Mouse (Mus musculus) left cerebral cortex, adult 11 months (tissue): ENCODE data around the gene Ctse.

ENCODE experiments used
- DNase-seq: peaks from one replicate; pipeline ENCODE4 v3.0.0; 2022; ENCODE audit warnings: low spot score

The Ctse gene

DNA sequence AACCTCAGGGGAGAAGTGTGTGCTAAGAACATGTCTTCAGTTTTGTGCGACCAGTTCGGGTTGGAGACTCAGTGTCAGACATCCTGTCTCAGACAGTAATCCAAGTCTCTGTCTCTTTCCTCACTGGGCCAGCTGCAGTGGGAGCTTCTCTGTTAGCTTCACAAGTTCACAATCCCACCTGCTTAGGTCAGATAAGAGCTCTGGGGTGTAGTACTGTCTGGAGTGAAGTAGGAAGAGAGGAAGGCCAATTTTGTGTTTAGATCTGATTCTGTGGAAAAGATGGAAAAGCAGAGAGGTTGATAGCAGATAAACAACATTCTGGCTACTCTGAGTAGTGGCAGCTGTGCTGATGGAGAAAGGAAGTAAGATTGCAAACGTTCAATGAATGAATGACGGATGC is 61.5 kb downstream of the Ctse start:
- no peak for DNase-seq

DNA sequence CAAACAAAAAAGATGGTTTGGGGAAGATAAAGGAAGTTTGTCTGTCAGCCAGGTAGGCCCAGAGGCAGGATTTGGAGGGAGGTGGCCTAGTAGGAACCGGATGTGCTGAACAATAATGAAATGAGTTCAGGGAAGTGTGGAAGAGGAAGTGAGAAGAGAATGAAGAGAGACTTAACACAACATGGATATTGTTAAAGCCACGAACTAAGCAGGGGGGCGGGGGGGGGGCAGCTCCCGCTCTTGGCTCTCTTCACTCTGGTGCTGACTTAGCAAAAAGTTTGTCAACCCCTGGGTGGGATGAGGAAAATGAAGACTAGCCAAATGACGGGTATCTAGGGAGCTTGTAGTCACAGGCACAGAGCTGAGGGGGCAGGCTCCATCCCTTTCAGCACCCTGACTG is 62.3 kb downstream of the Ctse start:
- DNase-seq = no peak

DNA sequence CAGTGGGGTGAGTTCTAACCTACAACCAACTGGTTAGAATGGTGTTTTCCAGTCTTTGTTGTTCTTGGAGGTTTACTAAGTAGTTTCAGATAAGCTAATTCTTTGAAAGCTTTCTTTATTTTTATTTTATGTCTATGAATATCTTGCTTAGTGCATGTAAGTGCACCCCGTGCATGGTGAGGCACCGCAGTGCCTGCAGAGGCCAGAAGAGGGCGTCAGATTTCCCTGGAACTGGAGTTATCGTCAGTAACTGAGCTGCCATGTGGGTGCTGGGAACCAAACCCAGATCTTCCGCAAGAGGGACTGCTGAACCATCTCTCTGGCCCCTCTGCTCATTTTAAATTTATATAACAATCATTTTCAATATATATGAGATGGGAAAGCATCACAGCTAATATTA is 63.3 kb downstream of the Ctse start:
- DNase-seq = no peak

DNA sequence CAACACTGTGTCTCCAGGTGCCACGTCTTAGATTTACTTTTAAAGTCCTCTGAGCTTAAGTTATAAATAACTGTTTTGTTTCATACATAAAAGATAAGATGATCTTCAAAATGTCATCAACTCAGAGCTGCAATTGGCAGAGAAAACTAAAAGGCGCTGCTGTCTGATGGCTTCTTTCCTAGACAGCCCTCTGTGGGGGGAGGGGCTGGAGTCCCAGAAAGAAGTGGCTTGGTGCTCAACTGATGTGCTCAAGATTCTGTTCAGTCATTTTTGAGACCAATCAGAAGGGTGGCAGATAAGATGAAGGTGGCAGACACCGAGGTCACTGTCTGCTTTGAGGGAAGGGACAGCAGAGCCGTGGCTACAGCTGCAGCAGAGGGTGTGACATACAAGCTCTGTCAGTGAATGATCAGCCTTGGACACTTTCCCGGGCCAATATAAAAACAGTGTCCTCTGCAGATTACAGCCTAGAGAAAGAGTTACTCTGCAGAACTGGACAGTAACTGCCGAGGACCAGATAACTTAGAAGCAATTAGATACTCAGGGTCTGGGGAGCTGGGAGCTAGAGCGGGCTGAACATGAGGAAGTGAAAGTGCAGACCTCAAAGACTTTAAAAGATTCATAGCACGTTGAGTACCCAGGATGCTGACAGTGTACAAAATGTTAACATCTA is 64.1 kb downstream of the Ctse start:
- no peak for DNase-seq

DNA sequence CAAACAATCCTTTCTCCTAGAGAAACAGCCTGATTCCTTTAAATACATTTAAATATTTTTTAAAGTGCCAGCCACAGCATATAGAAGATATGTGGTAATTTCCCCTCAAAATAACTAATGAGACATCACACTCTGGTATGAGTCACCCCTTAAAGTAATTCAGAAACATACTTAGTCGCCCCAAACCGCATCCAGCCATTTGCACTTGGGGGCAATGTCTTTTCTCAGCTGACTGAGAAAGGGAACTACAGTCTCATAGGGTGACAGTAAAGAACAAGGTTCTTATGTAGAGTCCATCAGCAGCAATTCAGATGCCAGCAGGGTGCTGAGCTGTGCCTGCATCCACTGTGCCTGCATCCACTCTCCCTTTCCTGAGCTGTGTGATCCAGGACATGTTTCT is 65.4 kb downstream of the Ctse start:
- no peak for DNase-seq

DNA sequence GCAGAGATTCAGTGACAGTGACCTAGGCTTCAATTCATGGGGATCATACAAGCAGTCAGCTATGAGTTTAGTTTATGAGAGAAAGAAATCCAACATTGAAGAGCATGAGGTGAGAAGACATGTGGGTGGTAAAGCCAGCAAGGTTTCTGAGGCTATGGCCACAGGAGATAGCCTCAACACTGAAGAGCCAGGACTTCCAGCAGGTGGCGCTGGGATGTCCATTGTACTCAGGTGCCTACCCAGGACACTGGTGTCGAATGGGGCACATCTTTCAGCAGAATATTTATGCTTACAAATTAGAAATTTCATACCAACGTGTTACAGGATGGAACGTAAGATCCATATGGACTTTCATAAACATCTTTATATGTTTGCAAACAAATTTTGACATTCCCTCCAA is 70.2 kb downstream of the Ctse start:
- DNase-seq = no peak

DNA sequence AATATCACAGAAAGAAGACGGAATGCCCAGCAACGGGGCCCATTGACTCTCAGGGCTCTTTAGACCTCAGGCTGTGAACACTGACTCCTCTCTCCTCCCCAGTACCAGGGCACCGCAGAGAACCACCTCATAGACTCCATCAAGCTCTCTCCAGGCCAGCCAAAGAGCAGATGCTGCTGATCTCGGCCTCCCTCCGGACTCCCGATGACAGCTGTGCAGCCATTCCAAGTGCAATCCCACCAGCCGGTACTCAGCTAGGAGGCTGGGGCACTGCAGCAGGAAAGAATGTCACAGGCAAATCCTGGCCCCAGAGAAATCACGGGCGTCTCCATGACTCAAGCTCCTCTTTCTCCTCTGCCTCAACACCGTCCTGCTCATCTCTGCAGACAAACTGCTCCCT is 73.4 kb downstream of the Ctse start:
- DNase-seq = no peak

DNA sequence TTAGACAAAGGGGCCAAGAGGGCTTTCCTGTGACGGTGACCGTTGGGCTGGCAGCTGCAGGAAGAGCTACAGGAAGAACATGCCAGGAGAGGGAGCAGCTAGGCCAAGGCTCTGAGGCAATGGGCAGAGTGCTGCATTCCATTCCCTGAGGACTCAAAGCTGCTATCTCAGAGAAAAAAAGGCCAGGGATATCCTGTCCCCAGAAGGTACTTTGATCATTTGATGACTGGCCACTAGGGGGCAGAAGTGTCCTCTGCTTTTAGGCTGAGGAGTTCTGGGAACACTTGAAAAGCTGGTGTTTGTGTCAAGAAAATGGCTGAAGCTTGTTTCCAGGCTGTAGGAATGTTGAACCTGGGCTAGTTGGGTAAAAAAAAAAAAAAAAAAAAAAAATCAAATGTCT is 74.3 kb downstream of the Ctse start:
- peak; percentile 54 for DNase-seq

DNA sequence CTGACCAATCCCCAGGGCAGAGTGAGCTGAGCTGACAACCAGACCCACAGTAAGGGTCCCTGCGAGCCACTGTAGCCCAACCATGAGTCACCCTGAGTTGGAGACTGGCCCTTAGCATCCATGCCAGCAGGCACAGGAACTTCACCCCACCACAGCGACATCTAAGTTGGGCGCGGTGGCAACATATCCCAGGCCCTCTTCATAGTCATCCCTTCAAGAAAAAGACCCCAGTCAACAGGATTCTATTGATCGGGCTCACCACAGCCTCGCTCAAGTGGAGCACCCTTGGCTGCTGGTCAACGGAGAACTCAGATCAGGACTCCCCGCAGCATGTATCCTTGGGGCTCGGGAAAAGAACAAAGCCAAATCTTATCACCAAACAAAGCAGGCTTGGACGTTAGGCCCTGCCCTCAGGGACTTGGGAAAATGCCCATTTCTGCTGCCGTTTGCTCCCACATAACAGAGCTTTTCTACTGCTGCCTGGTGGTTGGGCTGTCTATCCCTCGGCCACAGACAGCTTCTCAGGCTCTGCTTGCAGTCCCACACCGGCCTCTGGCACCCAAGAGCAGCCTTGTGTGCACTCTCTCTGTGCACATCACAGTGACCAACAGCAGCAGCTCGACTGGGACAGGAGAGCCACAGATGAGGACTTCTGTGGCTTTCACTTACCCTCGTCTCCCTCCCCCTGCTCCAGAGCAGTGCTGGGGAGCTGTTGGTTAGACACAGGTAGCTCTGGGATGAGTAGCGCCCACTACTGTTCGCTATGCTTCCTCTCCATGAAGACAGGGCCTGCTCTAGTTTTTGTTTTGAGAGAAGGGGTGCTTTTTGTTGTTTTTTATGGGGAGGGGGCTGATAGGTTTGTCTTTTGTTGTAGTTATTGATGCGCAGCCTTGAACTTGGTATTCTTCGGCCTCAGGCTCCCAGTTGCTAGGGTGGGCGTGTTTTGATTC is 76.6 kb downstream of the Ctse start:
- DNase-seq = no peak

DNA sequence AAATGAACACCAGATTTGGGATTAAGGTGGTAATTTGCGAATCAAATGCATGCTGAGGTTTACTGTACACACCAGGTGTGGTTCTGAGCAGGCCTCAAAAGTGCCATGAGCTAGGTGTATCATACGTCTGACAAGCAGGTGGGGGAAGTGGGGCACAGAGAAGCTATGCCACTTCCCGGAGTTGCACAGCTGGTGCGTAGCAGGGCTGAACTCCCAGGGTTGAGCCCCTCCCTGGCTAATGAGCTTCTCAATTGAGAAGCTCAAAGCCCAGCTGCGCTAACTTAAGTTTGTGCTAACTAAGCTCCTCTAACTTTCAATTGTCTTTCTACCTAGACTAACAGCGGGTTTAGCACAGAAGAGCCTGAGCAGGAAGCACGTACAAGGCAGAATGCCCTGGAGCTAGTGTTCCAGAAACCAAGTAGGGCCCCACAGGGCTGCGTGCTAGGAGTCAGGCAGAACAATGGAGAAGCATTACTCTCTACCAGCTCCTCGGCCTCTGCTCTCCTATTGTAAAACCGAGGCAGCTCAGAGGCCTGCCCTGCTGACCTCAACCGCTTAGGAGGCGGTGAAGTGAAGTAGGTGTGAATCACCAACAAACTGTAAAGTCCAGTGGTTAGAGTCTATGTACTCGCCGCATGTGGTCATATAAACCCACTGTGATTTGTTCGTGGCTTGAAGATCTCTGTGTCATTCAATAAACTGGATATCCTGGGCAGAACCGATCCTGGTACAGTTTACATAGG is 81.0 kb downstream of the Ctse start:
- no peak for DNase-seq

DNA sequence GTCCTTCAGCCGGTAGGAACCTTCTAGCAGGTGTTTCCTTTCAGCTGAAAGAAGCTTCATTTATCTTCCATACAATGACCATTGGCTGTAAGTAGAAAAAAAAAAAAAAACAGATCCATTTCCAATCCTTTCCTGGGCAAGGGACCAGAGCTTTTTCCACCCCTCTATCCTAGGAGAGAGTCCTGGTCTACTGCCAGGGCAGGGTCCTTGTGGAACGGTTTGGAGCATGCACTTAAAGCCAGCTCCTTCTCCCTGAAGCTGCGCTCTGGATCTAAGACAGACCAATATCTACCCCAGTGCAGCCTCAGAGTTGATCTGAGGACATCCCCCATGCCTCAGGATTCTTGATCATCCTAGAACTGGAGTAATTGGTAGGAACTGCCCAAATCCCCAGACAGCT is 83.9 kb downstream of the Ctse start:
- no peak for DNase-seq

DNA sequence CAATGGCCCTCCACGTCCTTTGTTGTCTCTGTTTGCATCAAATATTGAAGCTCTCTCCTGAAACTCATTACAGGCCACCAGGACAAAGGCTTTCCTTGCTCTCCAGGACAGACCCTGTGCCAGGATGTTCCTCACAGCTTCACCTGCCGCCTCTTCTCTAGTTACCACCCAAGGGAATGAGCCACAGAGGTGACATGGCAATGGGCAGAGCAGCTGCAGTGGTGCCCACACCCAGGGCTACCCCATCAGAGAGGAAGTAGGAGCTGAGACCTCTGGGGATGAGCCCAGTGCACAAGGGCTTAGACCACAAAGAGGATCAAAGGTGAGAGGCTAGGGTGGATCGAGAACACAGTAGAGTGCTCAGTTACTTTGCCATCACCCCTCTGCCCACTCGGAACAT is 85.4 kb downstream of the Ctse start:
- no peak for DNase-seq
